Mouse (Mus musculus) bone marrow, adult 2 months (tissue): ENCODE results near the gene Cnpy2.

Experiments used
- CTCF ChIP-seq: fragments of 200-500 bp; IDR thresholded peaks from 2 replicates; pipeline ENCODE4 v1.5.1; 2011; ENCODE audit warnings: low read length, control low read depth; ENCODE audit not compliant: control insufficient read depth, insufficient read depth
- POLR2A ChIP-seq: fragments of 200-500 bp; IDR thresholded peaks from 2 replicates; pipeline ENCODE4 v1.6.1; 2011; ENCODE audit warnings: low read depth, mild to moderate bottlenecking, control low read depth, low read length, borderline replicate concordance; ENCODE audit not compliant: control insufficient read depth

DNA sequence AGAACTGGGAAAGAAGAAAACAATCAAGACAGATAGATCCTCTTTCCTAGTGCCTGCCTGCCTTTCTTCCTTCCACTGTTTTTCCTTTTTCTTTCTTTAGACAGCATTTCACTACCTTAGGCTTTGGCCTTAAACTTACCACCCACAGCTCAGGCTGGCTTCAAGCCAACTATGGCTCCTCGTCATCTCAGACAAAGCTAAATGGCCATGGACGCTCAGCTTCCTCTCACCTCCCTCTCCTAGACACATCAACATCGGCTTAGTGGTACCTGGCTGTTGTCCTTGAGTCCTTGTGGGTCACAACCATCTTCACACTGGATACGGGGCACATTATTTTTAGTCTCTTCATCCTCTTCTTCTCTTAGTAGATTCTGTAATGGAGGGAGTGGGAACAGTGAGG is 25.0 kb upstream of the Cnpy2 start:
- no peak for TF ChIP-seq CTCF
- TF ChIP-seq POLR2A = no peak
